Mouse (Mus musculus) gastrocnemius, adult 8-10 months (tissue): ENCODE results near the gene Fndc8. TPM values are rescaled to one million over a fixed set of nuclear protein-coding genes. Genes with fewer than 3 reads are reported as not detected.
A peak's percentile ranks its signal among the peaks of the same experiment; 100 is the strongest.

Experiments used
- DNase-seq, 2 experiments: peaks; one replicate each; pipeline ENCODE4 v3.0.0; 2022; ENCODE audit warnings: low spot score in 2 of 2
- total RNA-seq, 4 experiments: library from RNA; stranded (reverse); gene quantifications; 2 replicates each; pipeline ENCODE4 v1.2.4; 2022

The Fndc8 gene
- not detected for total RNA-seq

GRCm38 (mm10) chr11:82891936-82892335 is at the start of gene Fndc8:
Fndc8 (plus strand) TSS chr11:82892124.
- no peak for DNase-seq

GRCm38 (mm10) chr11:82844771-82845414 is 47.0 kb upstream of the Fndc8 start:
- DNase-seq: peak in 1 of 2 experiments; percentile 9

GRCm38 (mm10) chr11:82845415-82846078 is 46.4 kb upstream of the Fndc8 start:
- peak; percentile 60 to 74 for DNase-seq

- no peak for DNase-seq
Observed at GRCm38 (mm10) chr11:82846079-82846436, 45.9 kb upstream of the Fndc8 start.

- DNase-seq: no peak
Observed at GRCm38 (mm10) chr11:82846938-82847337, 45.0 kb upstream of the Fndc8 start.

- DNase-seq: no peak
Observed at GRCm38 (mm10) chr11:82847571-82848000, 44.3 kb upstream of the Fndc8 start.

- no peak for DNase-seq
Observed at GRCm38 (mm10) chr11:82850259-82850658, 41.7 kb upstream of the Fndc8 start.

GRCm38 (mm10) chr11:82852115-82852514 is 39.8 kb upstream of the Fndc8 start:
- no peak for DNase-seq

GRCm38 (mm10) chr11:82852540-82852939 is 39.4 kb upstream of the Fndc8 start:
- DNase-seq: no peak

GRCm38 (mm10) chr11:82852958-82853357 is 39.0 kb upstream of the Fndc8 start:
- DNase-seq: no peak

- DNase-seq: no peak
Observed at GRCm38 (mm10) chr11:82854111-82854510, 37.8 kb upstream of the Fndc8 start.

- no peak for DNase-seq
Observed at GRCm38 (mm10) chr11:82855327-82855973, 36.5 kb upstream of the Fndc8 start.

- no peak for DNase-seq
Observed at GRCm38 (mm10) chr11:82856032-82856431, 35.9 kb upstream of the Fndc8 start.

GRCm38 (mm10) chr11:82857307-82857848 is 34.5 kb upstream of the Fndc8 start:
- DNase-seq: no peak

- no peak for DNase-seq
Observed at GRCm38 (mm10) chr11:82860759-82861158, 31.2 kb upstream of the Fndc8 start.

- DNase-seq: no peak
Observed at GRCm38 (mm10) chr11:82861558-82861957, 30.4 kb upstream of the Fndc8 start.

GRCm38 (mm10) chr11:82862638-82863037 is 29.3 kb upstream of the Fndc8 start:
- no peak for DNase-seq

- no peak for DNase-seq
Observed at GRCm38 (mm10) chr11:82863059-82863458, 28.9 kb upstream of the Fndc8 start.

GRCm38 (mm10) chr11:82863488-82863931 is 28.4 kb upstream of the Fndc8 start:
- DNase-seq: no peak

GRCm38 (mm10) chr11:82865957-82866356 is 26.0 kb upstream of the Fndc8 start:
- no peak for DNase-seq

GRCm38 (mm10) chr11:82866850-82867564 is 24.9 kb upstream of the Fndc8 start:
- DNase-seq: no peak

GRCm38 (mm10) chr11:82867956-82868355 is 24.0 kb upstream of the Fndc8 start:
- no peak for DNase-seq
